8 mouse cellular contexts compared by ENCODE assay signal in the genomic region with DNA sequence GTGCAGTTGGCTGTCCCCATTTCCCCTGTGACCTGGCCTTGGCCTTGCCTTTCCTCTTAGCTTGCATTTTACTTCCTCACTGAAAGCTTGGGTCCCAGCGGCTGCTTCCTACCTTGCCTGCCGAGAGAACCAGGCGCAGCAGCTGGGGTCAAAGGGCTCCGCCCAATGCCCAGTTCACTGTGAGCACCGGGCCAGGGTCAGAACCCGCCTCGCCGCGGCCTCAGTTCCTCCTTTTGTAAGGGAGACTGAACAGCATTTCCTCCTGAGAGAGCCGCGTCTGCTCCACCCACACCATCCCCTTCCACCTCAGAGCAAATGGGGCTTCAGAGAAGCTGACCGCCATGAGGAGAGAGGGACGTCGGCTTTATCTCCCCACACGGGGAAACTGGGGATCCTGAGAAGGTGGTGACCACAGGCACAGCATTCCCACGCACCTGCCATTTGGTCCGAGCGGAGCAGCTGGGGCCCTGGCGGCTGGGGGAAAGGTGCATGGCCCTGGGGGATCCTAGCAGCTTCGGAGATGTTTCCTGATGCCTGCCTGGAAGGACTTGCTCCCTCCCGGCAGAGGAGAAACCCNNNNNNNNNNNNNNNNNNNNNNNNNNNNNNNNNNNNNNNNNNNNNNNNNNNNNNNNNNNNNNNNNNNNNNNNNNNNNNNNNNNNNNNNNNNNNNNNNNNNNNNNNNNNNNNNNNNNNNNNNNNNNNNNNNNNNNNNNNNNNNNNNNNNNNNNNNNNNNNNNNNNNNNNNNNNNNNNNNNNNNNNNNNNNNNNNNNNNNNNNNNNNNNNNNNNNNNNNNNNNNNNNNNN. TPM values are rescaled to one million over a fixed set of nuclear protein-coding genes. Genes with fewer than 3 reads are reported as not detected.
DNase-seq lines count a peak whose midpoint lies in the region; ATAC-seq lines count a peak whose summit lies in the region.

No protein-coding gene starts in this region.

- no peak for ATAC-seq in midbrain, embryonic 14.5 days (ENCODE audit: low FRiP score, low TSS enrichment)
- no peak for ATAC-seq in hindbrain, embryonic 13.5 days (ENCODE audit: low FRiP score)

- H3K4me2 ChIP-seq in midbrain, embryonic 14.5 days (ENCODE audit: low read length): no peak overlapping the region
- H3K4me2 ChIP-seq in hindbrain, embryonic 13.5 days: peak overlapping the region; percentile 33

- DNase-seq in midbrain, embryonic 10.5 days (ENCODE audit: low spot score): peak; percentile 40
- DNase-seq in midbrain, embryonic 14.5 days: no peak
- DNase-seq in liver: peak; percentile 70
- peak; percentile 62 for DNase-seq in naive thymus-derived CD4-positive, alpha-beta T cell, adult 2 months (ENCODE audit: low read depth)
- no peak for DNase-seq in cerebellum, postnatal 4 days (ENCODE audit: low spot score in 2 of 2)
- DNase-seq in layer of hippocampus, postnatal 36 days: no peak

- peaks cover 4% of the 10 kb centered on the region; the same call in 1 of the 2 replicates for H3K27me3 ChIP-seq in midbrain, embryonic 10.5 days (ENCODE audit: low read depth, poor library complexity, severe bottlenecking)
- H3K27me3 ChIP-seq in midbrain, embryonic 14.5 days (ENCODE audit: control insufficient read depth, insufficient read depth, low read length): no peaks in the 10 kb centered on the region
- no peaks in the 10 kb centered on the region for H3K27me3 ChIP-seq in erythroblast, embryonic 14.5 days (ENCODE audit: control insufficient read depth)
- no peaks in the 10 kb centered on the region; the same call in 1 of the 2 replicates for H3K27me3 ChIP-seq in hindbrain, embryonic 13.5 days

- peak overlapping the region; percentile 40 for H3K4me3 ChIP-seq in midbrain, embryonic 10.5 days
- H3K4me3 ChIP-seq in midbrain, embryonic 14.5 days (replicated peaks; ENCODE audit: low read depth, low read length): no peak overlapping the region
- peak overlapping the region; percentile 62 for H3K4me3 ChIP-seq in erythroblast, embryonic 14.5 days (replicated peaks)
- no peak overlapping the region for H3K4me3 ChIP-seq in hindbrain, embryonic 13.5 days

- no peak overlapping the region for H3K9ac ChIP-seq in midbrain, embryonic 14.5 days (replicated peaks; ENCODE audit: low read length)
- H3K9ac ChIP-seq in hindbrain, embryonic 13.5 days: no peak overlapping the region

- peak overlapping the region; percentile 55 for H3K27ac ChIP-seq in midbrain, embryonic 10.5 days (replicated peaks)
- no peak overlapping the region for H3K27ac ChIP-seq in midbrain, embryonic 14.5 days (replicated peaks; ENCODE audit: low read depth, low read length)
- H3K27ac ChIP-seq in hindbrain, embryonic 13.5 days: 0 out of 2 replicates have a peak overlapping the region, but pooled peaks have one; percentile 46

- no peaks in the 10 kb centered on the region for H3K9me3 ChIP-seq in midbrain, embryonic 10.5 days (replicated peaks)
- no peaks in the 10 kb centered on the region for H3K9me3 ChIP-seq in midbrain, embryonic 14.5 days (ENCODE audit: control insufficient read depth, low read length)
- no peaks in the 10 kb centered on the region for H3K9me3 ChIP-seq in erythroblast, embryonic 14.5 days (ENCODE audit: control insufficient read depth, low read length)
- no peaks in the 10 kb centered on the region for H3K9me3 ChIP-seq in hindbrain, embryonic 13.5 days

- H3K36me3 ChIP-seq in midbrain, embryonic 10.5 days: no peaks in the 10 kb centered on the region
- no peaks in the 10 kb centered on the region for H3K36me3 ChIP-seq in midbrain, embryonic 14.5 days (ENCODE audit: control insufficient read depth, insufficient read depth, low read length)
- H3K36me3 ChIP-seq in erythroblast, embryonic 14.5 days (ENCODE audit: control insufficient read depth): no peaks in the 10 kb centered on the region
- H3K36me3 ChIP-seq in hindbrain, embryonic 13.5 days: no peaks in the 10 kb centered on the region

- peaks cover 40% of the 10 kb centered on the region for H3K4me1 ChIP-seq in midbrain, embryonic 10.5 days
- no peaks in the 10 kb centered on the region for H3K4me1 ChIP-seq in midbrain, embryonic 14.5 days (ENCODE audit: control insufficient read depth, insufficient read depth, low read length)
- peaks cover 30% of the 10 kb centered on the region for H3K4me1 ChIP-seq in erythroblast, embryonic 14.5 days (ENCODE audit: control insufficient read depth)
- H3K4me1 ChIP-seq in hindbrain, embryonic 13.5 days (replicated peaks): peaks cover 21% of the 10 kb centered on the region; the same call in 1 of the 2 replicates

- WGBS in midbrain, embryonic 10.5 days: 12% methylated on average over 21 of the region's 21 CpGs
- 16% methylated on average over 21 of the region's 21 CpGs for WGBS in midbrain, embryonic 14.5 days
- 10% methylated on average over 21 of the region's 21 CpGs for WGBS in hindbrain, embryonic 13.5 days

RNA-seq across cellular contexts. Expression of a gene that starts 42.9 kb away (rescaled TPM):
- polyA plus RNA-seq in midbrain, embryonic 10.5 days (2016; fragmentation: Nextera tagmentation; extraction: Ambion mirVana): 410 and 413 TPM in 2 replicates
- 286 and 299 TPM in 2 replicates for polyA plus RNA-seq in midbrain, embryonic 14.5 days (2014; fragmentation: Nextera tagmentation; extraction: Ambion mirVana)
- polyA plus RNA-seq in erythroblast, embryonic 14.5 days (2012): 34.4 and 42.6 TPM in 2 replicates
- polyA plus RNA-seq in hindbrain, embryonic 13.5 days (2015; fragmentation: Nextera tagmentation; extraction: Ambion mirVana): 310 and 311 TPM in 2 replicates
- total RNA-seq in layer of hippocampus, postnatal 36 days (2021): 100 to 1,000 TPM; 208 to 231 TPM

RNA-seq across cellular contexts. Expression of a gene that starts 51.0 kb away (rescaled TPM):
- 30.0 and 36.1 TPM in 2 replicates for polyA plus RNA-seq in midbrain, embryonic 10.5 days (2016; fragmentation: Nextera tagmentation; extraction: Ambion mirVana)
- 0.53 and 4.4 TPM in 2 replicates for polyA plus RNA-seq in midbrain, embryonic 14.5 days (2014; fragmentation: Nextera tagmentation; extraction: Ambion mirVana)
- polyA plus RNA-seq in erythroblast, embryonic 14.5 days (2012): 0.07 TPM in 1 of 2 replicates, not detected in the other
- polyA plus RNA-seq in hindbrain, embryonic 13.5 days (2015; fragmentation: Nextera tagmentation; extraction: Ambion mirVana): 7.5 and 7.9 TPM in 2 replicates
- total RNA-seq in layer of hippocampus, postnatal 36 days (2021): under 1 TPM; 0.50 to 0.94 TPM

Comparison
In these comparisons a context has a peak if more than half of its experiments do, and no peak if none do; other contexts are left out.
1. DNase-seq: peak in midbrain, embryonic 10.5 days (single experiment), liver (single experiment) and naive thymus-derived CD4-positive, alpha-beta T cell, adult 2 months (single experiment); none in midbrain, embryonic 14.5 days (single experiment), cerebellum, postnatal 4 days (0 of 2) and layer of hippocampus, postnatal 36 days (0 of 2).
2. H3K4me3 ChIP-seq: peak in midbrain, embryonic 10.5 days (single experiment) and erythroblast, embryonic 14.5 days (single experiment); none in midbrain, embryonic 14.5 days (single experiment) and hindbrain, embryonic 13.5 days (single experiment).